Mouse (Mus musculus): ENCODE measurements around the gene Hmgn2. TPM values are rescaled to one million over a fixed set of nuclear protein-coding genes. Genes with fewer than 3 reads are reported as not detected.

The Hmgn2 gene
- total and polyA plus RNA-seq, 3 experiments = 23.1 to 109 (median 92.3) TPM

GRCm38 (mm10) chr4:134002246-134002645 lies 33.8 kb upstream of the Hmgn2 start:
- Histone ChIP-seq H3K4me1 (ENCODE audit: control insufficient read depth, insufficient read depth, low read length) (no peaks in the 10 kb centered on the region), H3K9ac (ENCODE audit: low read depth, low read length) (no peak overlapping the region), H3K27me3 (ENCODE audit: control insufficient read depth, insufficient read depth, low read length) (no peaks in the 10 kb centered on the region), H3K27ac (no peak overlapping the region), H3K36me3 (ENCODE audit: control insufficient read depth, insufficient read depth, low read length) (no peaks in the 10 kb centered on the region), H3K79me2 (replicated peaks; ENCODE audit: control insufficient read depth, insufficient read depth, low read length) (no peaks in the 10 kb centered on the region), H3K4me3 (no peak overlapping the region)
- intact Hi-C loops (cut with DNase I) = no loop called here
- DNase-seq = no peak
- TF ChIP-seq POLR2A (IDR thresholded peaks at IDR 0.05; ENCODE audit: insufficient read depth, low read depth, low read length) (no peak), EP300 (IDR thresholded peaks at IDR 0.05; ENCODE audit: insufficient read depth, low read depth, low read length) (no peak), CTCF (IDR thresholded peaks at IDR 0.05) (no peak)
- 69% methylated on average over 4 of the region's 4 CpGs for WGBS

GRCm38 (mm10) chr4:134001710-134002109 lies 33.3 kb upstream of the Hmgn2 start:
- intact Hi-C loops (cut with DNase I) = loop anchor here (2.0 kb wide), 1 partner anchor 33 kb away; the partner anchor contains the start of gene Hmgn2
- H3K9ac ChIP-seq (ENCODE audit: low read depth, low read length) = no peak overlapping the region
- DNase-seq = no peak

GRCm38 (mm10) chr4:134000466-134001438 lies 32.3 kb upstream of the Hmgn2 start, which contains the start of gene Dhdds:
Gene Dhdds (minus strand): TSS chr4:134000918.
- TF ChIP-seq POLR2A (IDR thresholded peaks at IDR 0.05; ENCODE audit: insufficient read depth, low read depth, low read length) (peak; percentile 93), EP300 (IDR thresholded peaks at IDR 0.05; ENCODE audit: insufficient read depth, low read depth, low read length) (peak; percentile 52; the same call in 1 of the 2 replicates), CTCF (IDR thresholded peaks at IDR 0.05) (no peak)
- H3K27ac ChIP-seq = peak within 1 kb of the TSS; percentile 70
- no peaks in the 10 kb centered on the region for H3K4me1 ChIP-seq (ENCODE audit: control insufficient read depth, insufficient read depth, low read length)
- peak within 1 kb of the TSS; percentile 67 for H3K4me3 ChIP-seq
- H3K27me3 ChIP-seq (ENCODE audit: control insufficient read depth, insufficient read depth, low read length) = no peaks in the 10 kb centered on the region
- intact Hi-C loops (cut with DNase I) = loop anchor here (2.0 kb wide), 1 partner anchor 32 kb away; the partner anchor contains the start of gene Hmgn2
- no peaks in the 10 kb centered on the region for H3K79me2 ChIP-seq (replicated peaks; ENCODE audit: control insufficient read depth, insufficient read depth, low read length)
- peak; percentile 95 for DNase-seq
- 2% methylated on average over 49 of the region's 49 CpGs for WGBS
- H3K36me3 ChIP-seq (ENCODE audit: control insufficient read depth, insufficient read depth, low read length) = no peaks in the 10 kb centered on the region
- H3K9ac ChIP-seq (ENCODE audit: low read depth, low read length) = peak within 1 kb of the TSS; percentile 80

More at GRCm38 (mm10) chr4:134001710-134002109, 33.3 kb upstream of the Hmgn2 start:
- TF ChIP-seq EP300 (IDR thresholded peaks at IDR 0.05; ENCODE audit: insufficient read depth, low read depth, low read length) (no peak), CTCF (IDR thresholded peaks at IDR 0.05) (peak; percentile 8; the same call in 1 of the 2 replicates)
- H3K79me2 ChIP-seq (replicated peaks; ENCODE audit: control insufficient read depth, insufficient read depth, low read length) = no peaks in the 10 kb centered on the region
- WGBS = 72% methylated on average over 10 of the region's 10 CpGs
- H3K27me3 ChIP-seq (ENCODE audit: control insufficient read depth, insufficient read depth, low read length) = no peaks in the 10 kb centered on the region
- no peak overlapping the region for H3K4me3 ChIP-seq
- H3K4me1 ChIP-seq (ENCODE audit: control insufficient read depth, insufficient read depth, low read length) = no peaks in the 10 kb centered on the region
- no peaks in the 10 kb centered on the region for H3K36me3 ChIP-seq (ENCODE audit: control insufficient read depth, insufficient read depth, low read length)
- no peak overlapping the region for H3K27ac ChIP-seq

- Histone ChIP-seq H3K9ac (ENCODE audit: low read depth, low read length) (no peak overlapping the region), H3K79me2 (replicated peaks; ENCODE audit: control insufficient read depth, insufficient read depth, low read length) (no peaks in the 10 kb centered on the region), H3K4me3 (no peak overlapping the region), H3K27me3 (ENCODE audit: control insufficient read depth, insufficient read depth, low read length) (no peaks in the 10 kb centered on the region), H3K36me3 (ENCODE audit: control insufficient read depth, insufficient read depth, low read length) (no peaks in the 10 kb centered on the region), H3K4me1 (ENCODE audit: control insufficient read depth, insufficient read depth, low read length) (no peaks in the 10 kb centered on the region), H3K27ac (no peak overlapping the region)
- intact Hi-C loops (cut with DNase I) = no loop called here
- no peak for DNase-seq
- 90% methylated on average over 8 of the region's 8 CpGs for WGBS
- TF ChIP-seq POLR2A (IDR thresholded peaks at IDR 0.05; ENCODE audit: insufficient read depth, low read depth, low read length) (no peak), CTCF (IDR thresholded peaks at IDR 0.05) (no peak), EP300 (IDR thresholded peaks at IDR 0.05; ENCODE audit: insufficient read depth, low read depth, low read length) (no peak)
These were observed 26.2 kb upstream of the Hmgn2 start for GRCm38 (mm10) chr4:133994697-133995096.

DNA sequence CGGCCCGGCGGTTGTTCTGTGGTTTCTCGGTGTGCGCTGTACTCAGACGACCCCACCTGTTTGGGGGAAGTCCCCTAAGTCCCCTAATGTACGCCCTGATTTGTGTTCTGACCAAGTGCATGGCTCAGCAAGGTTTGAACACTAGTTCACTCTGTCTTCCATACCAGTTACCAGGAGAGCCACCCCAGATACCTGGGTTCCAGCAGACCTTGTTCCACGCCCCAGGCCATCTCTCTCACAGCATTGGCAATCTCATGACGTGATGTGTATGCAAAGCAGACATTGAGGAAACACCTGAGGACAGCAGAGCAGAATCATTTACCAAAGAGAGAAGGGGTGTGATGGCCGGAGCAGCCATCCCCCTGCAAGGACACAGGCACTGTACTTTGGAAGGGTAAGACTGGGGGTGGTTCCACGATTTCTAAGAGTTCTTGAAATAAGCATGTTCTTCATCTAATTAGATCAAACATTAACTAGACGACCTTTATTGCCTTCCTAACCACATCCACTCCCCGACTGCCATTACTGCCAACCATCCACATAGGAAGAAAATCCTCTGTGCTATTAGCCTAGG lies 22.7 kb upstream of the Hmgn2 start:
- Histone ChIP-seq H3K4me3 (no peak overlapping the region), H3K27ac (no peak overlapping the region), H3K79me2 (replicated peaks; ENCODE audit: control insufficient read depth, insufficient read depth, low read length) (no peaks in the 10 kb centered on the region), H3K36me3 (ENCODE audit: control insufficient read depth, insufficient read depth, low read length) (no peaks in the 10 kb centered on the region), H3K9ac (ENCODE audit: low read depth, low read length) (no peak overlapping the region), H3K4me1 (ENCODE audit: control insufficient read depth, insufficient read depth, low read length) (no peaks in the 10 kb centered on the region), H3K27me3 (ENCODE audit: control insufficient read depth, insufficient read depth, low read length) (no peaks in the 10 kb centered on the region)
- 91% methylated on average over 13 of the region's 13 CpGs for WGBS
- no peak for DNase-seq
- intact Hi-C loops (cut with DNase I) = no loop called here
- TF ChIP-seq POLR2A (IDR thresholded peaks at IDR 0.05; ENCODE audit: insufficient read depth, low read depth, low read length) (no peak), CTCF (IDR thresholded peaks at IDR 0.05) (no peak), EP300 (IDR thresholded peaks at IDR 0.05; ENCODE audit: insufficient read depth, low read depth, low read length) (no peak)
